Mouse (Mus musculus): ENCODE results near the gene Nap1l2. TPM values are rescaled to one million over a fixed set of nuclear protein-coding genes. Genes with fewer than 3 reads are reported as not detected.
"Not testable (repeated sequence)": the region's sequence is repeated elsewhere in the genome, so short reads cannot be mapped to it uniquely, and the experiment has no call there.

Gene Nap1l2
- 20.3 and 21.5 TPM in 2 replicates for polyA plus RNA-seq (2014; fragmentation: Nextera tagmentation; extraction: Ambion mirVana)

GRCm38 (mm10) chrX:103186431-103186786, at the start of gene Nap1l2:
Gene Nap1l2 (minus strand): TSS chrX:103186640.
- H3K36me3 ChIP-seq (ENCODE audit: control insufficient read depth, insufficient read depth, low read length), result no peaks in the 10 kb centered on the region
- H3K9ac ChIP-seq (ENCODE audit: low read depth, low read length), result peak within 1 kb of the TSS; percentile 29
- peak within 1 kb of the TSS; percentile 56 for H3K27ac ChIP-seq (ENCODE audit: low read depth, low read length)
- no peaks in the 10 kb centered on the region for H3K9me3 ChIP-seq (ENCODE audit: control insufficient read depth, low read length)
- H3K4me1 ChIP-seq (replicated peaks; ENCODE audit: control insufficient read depth, insufficient read depth, low read length), result no peaks in the 10 kb centered on the region
- WGBS, result 8% methylated on average over 13 of the region's 13 CpGs
- peak within 1 kb of the TSS; percentile 37 for H3K4me2 ChIP-seq (replicated peaks; ENCODE audit: low read depth, low read length)
- H3K27me3 ChIP-seq (ENCODE audit: control insufficient read depth, insufficient read depth, low read length), result peaks cover 9% of the 10 kb centered on the region
- DNase-seq (ENCODE audit: low spot score) (peak; percentile 58), ATAC-seq (ENCODE audit: low FRiP score) (peak; percentile 90)
- peak within 1 kb of the TSS; percentile 44 for H3K4me3 ChIP-seq (ENCODE audit: low read depth, low read length)

DNA sequence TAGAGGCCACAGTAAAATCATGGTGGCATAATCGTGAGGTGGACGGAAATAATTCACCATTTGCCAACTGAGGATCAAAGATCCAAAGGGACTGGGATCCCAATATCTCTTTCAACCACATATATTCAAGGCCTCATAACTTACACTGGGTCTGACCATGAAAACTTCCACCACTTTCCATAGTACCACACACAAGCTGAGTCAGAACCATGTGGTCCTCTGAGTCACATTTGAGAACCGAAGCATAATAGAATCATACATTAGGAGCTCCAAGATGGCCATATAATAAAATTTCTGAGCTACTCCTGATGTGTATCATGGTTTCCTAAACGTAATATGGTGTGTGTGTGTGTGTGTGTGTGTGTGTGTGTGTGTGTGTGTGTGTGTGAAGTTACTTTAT, 28.8 kb upstream of the Nap1l2 start:
- Histone ChIP-seq H3K9ac (ENCODE audit: low read depth, low read length) (no peak overlapping the region), H3K4me1 (replicated peaks; ENCODE audit: control insufficient read depth, insufficient read depth, low read length) (no peaks in the 10 kb centered on the region), H3K4me2 (replicated peaks; ENCODE audit: low read depth, low read length) (no peak overlapping the region), H3K36me3 (ENCODE audit: control insufficient read depth, insufficient read depth, low read length) (no peaks in the 10 kb centered on the region), H3K4me3 (ENCODE audit: low read depth, low read length) (no peak overlapping the region), H3K27me3 (ENCODE audit: control insufficient read depth, insufficient read depth, low read length) (no peaks in the 10 kb centered on the region; the same call in 1 of the 2 replicates), H3K27ac (ENCODE audit: low read depth, low read length) (no peak overlapping the region), H3K9me3 (ENCODE audit: control insufficient read depth, low read length) (no peaks in the 10 kb centered on the region)
- no peak for DNase-seq (ENCODE audit: low spot score)
- no peak for ATAC-seq (ENCODE audit: low FRiP score)
- WGBS, result 87% methylated on average over 4 of the region's 4 CpGs

DNA sequence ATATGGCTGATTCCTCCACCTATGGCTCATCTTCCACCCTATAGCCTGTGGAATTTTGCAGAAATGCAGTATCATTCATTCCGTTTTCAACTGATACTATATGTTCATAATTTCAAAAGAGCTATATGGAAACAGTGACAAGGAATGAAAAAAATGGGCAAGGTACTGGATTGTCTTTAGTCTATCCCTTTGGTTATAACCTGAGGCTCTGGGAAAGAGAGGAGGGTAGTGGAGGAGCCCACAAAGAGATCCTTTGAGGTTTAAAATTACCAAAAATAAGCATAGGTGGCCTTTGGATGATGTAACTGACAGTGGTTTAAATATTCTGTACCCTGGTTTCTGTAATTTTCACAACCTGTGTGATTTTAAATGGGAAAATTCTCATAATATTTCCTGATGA, 389 bp upstream of the Nap1l2 start:
- Histone ChIP-seq H3K36me3 (ENCODE audit: control insufficient read depth, insufficient read depth, low read length) (no peaks in the 10 kb centered on the region), H3K9me3 (ENCODE audit: control insufficient read depth, low read length) (no peaks in the 10 kb centered on the region), H3K9ac (ENCODE audit: low read depth, low read length) (no peak overlapping the region), H3K27me3 (ENCODE audit: control insufficient read depth, insufficient read depth, low read length) (peaks cover 9% of the 10 kb centered on the region), H3K4me2 (replicated peaks; ENCODE audit: low read depth, low read length) (peak overlapping the region; percentile 37; the same call in 1 of the 2 replicates), H3K4me3 (ENCODE audit: low read depth, low read length) (peak overlapping the region; percentile 44; the same call in 1 of the 2 replicates), H3K27ac (ENCODE audit: low read depth, low read length) (no peak overlapping the region), H3K4me1 (replicated peaks; ENCODE audit: control insufficient read depth, insufficient read depth, low read length) (no peaks in the 10 kb centered on the region)
- ATAC-seq (ENCODE audit: low FRiP score) (peak; percentile 55), DNase-seq (ENCODE audit: low spot score) (no peak)
- 33% methylated on average over 1 of the region's 1 CpGs for WGBS

- H3K4me2 ChIP-seq (replicated peaks; ENCODE audit: low read depth, low read length), result peak overlapping the region; percentile 37
- 15% methylated on average over 20 of the region's 20 CpGs for WGBS
- ATAC-seq (ENCODE audit: low FRiP score) (peak; percentile 36; the same call in 1 of the 2 replicates), DNase-seq (ENCODE audit: low spot score) (peak; percentile 37)
- peak overlapping the region; percentile 29 for H3K9ac ChIP-seq (ENCODE audit: low read depth, low read length)
- H3K9me3 ChIP-seq (ENCODE audit: control insufficient read depth, low read length), result no peaks in the 10 kb centered on the region
- no peaks in the 10 kb centered on the region for H3K4me1 ChIP-seq (replicated peaks; ENCODE audit: control insufficient read depth, insufficient read depth, low read length)
- H3K4me3 ChIP-seq (ENCODE audit: low read depth, low read length), result peak overlapping the region; percentile 44
- no peaks in the 10 kb centered on the region for H3K36me3 ChIP-seq (ENCODE audit: control insufficient read depth, insufficient read depth, low read length)
- H3K27me3 ChIP-seq (ENCODE audit: control insufficient read depth, insufficient read depth, low read length), result peaks cover 9% of the 10 kb centered on the region
- peak overlapping the region; percentile 56 for H3K27ac ChIP-seq (ENCODE audit: low read depth, low read length)
Measured at GRCm38 (mm10) chrX:103185781-103186430, 534 bp downstream of the Nap1l2 start.

DNA sequence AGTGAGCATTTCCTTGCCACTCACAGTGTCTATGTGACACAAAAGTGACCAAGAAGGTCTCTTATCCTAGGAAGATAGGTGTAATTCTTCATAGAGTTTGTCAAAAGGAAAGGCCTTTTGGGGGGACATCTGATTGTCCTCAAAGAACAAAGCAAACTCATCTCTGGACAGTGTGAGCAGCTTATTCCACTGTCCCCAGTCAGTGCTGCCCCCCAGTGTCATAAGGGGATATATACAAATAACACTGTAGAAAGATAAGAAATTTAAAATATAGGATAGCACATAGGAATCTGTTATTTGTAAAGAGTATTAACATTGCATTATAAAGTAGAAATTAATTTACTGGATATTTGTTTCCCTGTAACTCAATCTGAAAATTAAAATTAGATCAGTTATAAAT, 2.9 kb downstream of the Nap1l2 start:
- ATAC-seq (ENCODE audit: low FRiP score) (no peak), DNase-seq (ENCODE audit: low spot score) (peak; percentile 33)
- Histone ChIP-seq H3K4me2 (replicated peaks; ENCODE audit: low read depth, low read length) (no peak overlapping the region), H3K9me3 (ENCODE audit: control insufficient read depth, low read length) (no peaks in the 10 kb centered on the region), H3K27me3 (ENCODE audit: control insufficient read depth, insufficient read depth, low read length) (peaks cover 9% of the 10 kb centered on the region), H3K4me3 (ENCODE audit: low read depth, low read length) (no peak overlapping the region), H3K27ac (ENCODE audit: low read depth, low read length) (no peak overlapping the region), H3K9ac (ENCODE audit: low read depth, low read length) (no peak overlapping the region), H3K4me1 (replicated peaks; ENCODE audit: control insufficient read depth, insufficient read depth, low read length) (no peaks in the 10 kb centered on the region), H3K36me3 (ENCODE audit: control insufficient read depth, insufficient read depth, low read length) (no peaks in the 10 kb centered on the region)

DNA sequence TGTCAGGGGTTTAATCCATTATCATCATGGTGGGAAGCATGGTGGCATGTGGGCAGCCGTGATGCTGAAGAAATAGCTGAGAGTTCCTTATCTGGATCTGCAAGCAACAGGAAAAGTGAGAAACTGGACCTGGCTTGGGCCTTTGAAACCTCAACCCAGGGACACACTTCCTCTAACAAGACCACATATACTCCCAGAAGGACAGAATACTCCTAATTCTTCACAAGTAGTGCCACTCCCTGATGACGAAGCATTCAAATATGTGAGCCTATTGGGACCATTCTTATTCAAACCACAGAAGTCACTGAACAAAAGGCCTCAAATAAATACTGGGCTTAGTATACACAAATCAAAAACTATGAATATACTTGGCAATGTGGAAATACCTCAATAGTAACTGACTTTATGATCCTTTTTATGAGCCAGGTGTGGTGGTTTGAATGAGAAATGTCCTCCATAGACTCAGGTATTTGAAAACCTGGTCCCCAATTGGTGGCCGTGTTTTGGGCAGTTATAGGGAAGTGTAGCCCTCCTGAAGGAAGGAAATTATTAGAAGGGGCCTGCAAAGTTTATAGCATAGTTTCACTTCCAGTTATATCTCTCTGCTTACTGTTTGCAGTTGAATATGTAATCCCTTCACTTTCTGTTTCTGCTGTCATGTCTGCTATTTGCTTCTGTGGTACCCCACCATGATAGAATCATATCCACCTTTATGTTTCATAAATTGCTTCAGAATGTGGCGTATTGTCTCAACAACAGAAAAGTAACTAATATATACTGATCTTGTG, 6.5 kb downstream of the Nap1l2 start:
- Histone ChIP-seq H3K4me3 (ENCODE audit: low read depth, low read length) (no peak overlapping the region), H3K4me1 (replicated peaks; ENCODE audit: control insufficient read depth, insufficient read depth, low read length) (no peaks in the 10 kb centered on the region), H3K9me3 (ENCODE audit: control insufficient read depth, low read length) (no peaks in the 10 kb centered on the region), H3K27ac (ENCODE audit: low read depth, low read length) (no peak overlapping the region), H3K9ac (ENCODE audit: low read depth, low read length) (no peak overlapping the region), H3K4me2 (replicated peaks; ENCODE audit: low read depth, low read length) (no peak overlapping the region), H3K27me3 (ENCODE audit: control insufficient read depth, insufficient read depth, low read length) (no peaks in the 10 kb centered on the region; the same call in 1 of the 2 replicates), H3K36me3 (ENCODE audit: control insufficient read depth, insufficient read depth, low read length) (no peaks in the 10 kb centered on the region)
- 80% methylated on average over 4 of the region's 4 CpGs for WGBS
- no peak for DNase-seq (ENCODE audit: low spot score)
- ATAC-seq (ENCODE audit: low FRiP score), result no peak

DNA sequence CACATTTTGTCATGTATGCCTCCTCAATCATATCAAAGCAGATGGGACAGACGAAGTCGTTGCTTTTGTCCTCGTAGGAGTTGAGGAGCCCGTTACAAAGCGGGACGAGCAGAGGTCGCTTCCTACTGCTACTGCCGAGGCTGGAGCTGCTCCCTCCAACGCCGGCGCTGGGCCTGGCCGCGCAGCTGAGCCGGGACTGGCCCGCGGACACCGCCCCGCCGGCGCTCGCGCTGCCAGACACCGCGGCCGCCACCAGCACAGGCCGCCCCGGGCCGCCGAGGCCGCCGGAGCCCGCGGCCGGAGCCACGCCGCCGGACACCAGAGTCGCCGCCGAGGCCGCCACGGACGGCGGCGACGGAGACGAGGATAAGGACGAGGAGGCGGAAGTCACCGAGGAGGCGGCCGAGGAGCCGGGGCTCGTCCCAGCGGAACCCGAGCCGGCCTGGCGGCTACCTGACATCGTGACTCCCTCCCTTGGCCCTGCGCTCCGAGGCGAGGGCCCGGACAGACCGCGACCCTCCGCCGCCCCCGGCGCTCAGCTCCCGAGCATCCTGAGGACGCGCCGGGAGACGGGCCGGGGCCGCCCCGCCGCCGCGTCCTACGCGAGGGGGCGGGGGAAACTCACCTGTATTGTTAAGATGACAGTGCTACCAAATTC, 21.4 kb downstream of the Nap1l2 start:
- not testable (repeated sequence) for H3K27me3 ChIP-seq (ENCODE audit: control insufficient read depth, insufficient read depth, low read length); DNase-seq (ENCODE audit: low spot score); H3K4me1 ChIP-seq (replicated peaks; ENCODE audit: control insufficient read depth, insufficient read depth, low read length); H3K9ac ChIP-seq (ENCODE audit: low read depth, low read length); H3K9me3 ChIP-seq (ENCODE audit: control insufficient read depth, low read length); H3K36me3 ChIP-seq (ENCODE audit: control insufficient read depth, insufficient read depth, low read length); H3K27ac ChIP-seq (ENCODE audit: low read depth, low read length)
- 11% methylated on average over 20 of the region's 83 CpGs for WGBS
- peak overlapping the region; percentile 25 for H3K4me3 ChIP-seq (ENCODE audit: low read depth, low read length)
- H3K4me2 ChIP-seq (replicated peaks; ENCODE audit: low read depth, low read length), result 0 out of 2 replicates have a peak overlapping the region, but pooled peaks have one; percentile 11
- ATAC-seq (ENCODE audit: low FRiP score), result peak; percentile 86

DNA sequence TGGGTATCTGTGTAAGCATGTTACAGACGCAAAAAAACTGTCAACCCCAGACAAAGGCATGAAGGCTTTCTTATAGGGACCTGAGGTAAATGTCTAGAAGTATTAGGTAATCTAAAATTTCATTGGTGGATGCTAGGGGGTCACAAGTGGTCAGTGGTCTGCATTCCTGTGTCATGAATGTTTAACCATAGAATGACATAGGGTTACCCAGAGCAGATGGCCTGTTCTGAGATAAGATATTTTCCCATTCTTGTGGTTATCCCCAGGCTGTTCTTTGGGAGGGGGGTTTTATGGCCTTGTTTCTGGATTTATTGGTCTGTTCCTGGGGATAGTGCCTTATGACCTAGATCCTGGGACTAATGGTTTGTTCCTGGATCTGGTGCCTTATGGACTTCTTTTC, 30.3 kb downstream of the Nap1l2 start:
- peaks cover 4% of the 10 kb centered on the region; the same call in 1 of the 2 replicates for H3K27me3 ChIP-seq (ENCODE audit: control insufficient read depth, insufficient read depth, low read length)
- no peak for ATAC-seq (ENCODE audit: low FRiP score)

More for the DNA sequence above, 30.3 kb downstream of the Nap1l2 start:
- H3K4me1 ChIP-seq (replicated peaks; ENCODE audit: control insufficient read depth, insufficient read depth, low read length), result no peaks in the 10 kb centered on the region
- H3K4me2 ChIP-seq (replicated peaks; ENCODE audit: low read depth, low read length), result no peak overlapping the region
- no peak for DNase-seq (ENCODE audit: low spot score)
- H3K27ac ChIP-seq (ENCODE audit: low read depth, low read length), result no peak overlapping the region
- WGBS, result 66% methylated on average over 1 of the region's 1 CpGs
- H3K36me3 ChIP-seq (ENCODE audit: control insufficient read depth, insufficient read depth, low read length), result no peaks in the 10 kb centered on the region
- no peak overlapping the region for H3K4me3 ChIP-seq (ENCODE audit: low read depth, low read length)
- H3K9me3 ChIP-seq (ENCODE audit: control insufficient read depth, low read length), result no peaks in the 10 kb centered on the region
- H3K9ac ChIP-seq (ENCODE audit: low read depth, low read length), result no peak overlapping the region

All from hindbrain, embryonic 11.5 days (tissue).